In the genomic region with DNA sequence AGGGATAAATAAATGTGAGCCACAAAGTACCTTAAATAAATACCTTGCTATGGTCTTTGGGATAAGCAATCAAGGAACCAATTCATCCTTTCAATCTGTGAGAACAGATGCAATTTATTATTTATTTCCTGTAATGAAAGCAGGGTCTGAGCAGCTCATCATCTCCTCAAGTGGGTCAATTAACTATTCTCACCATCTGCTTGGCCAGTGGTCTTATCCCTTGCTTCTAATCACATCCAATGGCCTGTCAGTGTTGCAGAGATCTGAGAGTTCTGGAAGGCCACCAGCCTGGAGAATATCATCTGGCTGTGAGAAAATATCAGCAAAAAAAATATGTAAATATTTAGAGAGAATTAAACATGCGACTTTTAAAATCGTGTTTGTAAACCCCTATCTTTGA, we compare ENCODE assay signal across 11 mouse cellular contexts.
"Had no signal": no experiment of that assay in that cellular context is flagged by ENCODE, and none has a peak within 500 bp of the region (broad histone marks: within the 10 kb centered on the region; RNA-seq: fewer than 3 reads in every experiment).

No protein-coding gene starts in this region.

- DNase-seq: gastrocnemius, postnatal 14 days; gastrocnemius, postnatal 36 days; heart, adult 11 months; heart, adult 2 months; heart, postnatal 4 days; kidney, adult 18-20 months; kidney, adult 8-10 months; kidney, postnatal 10 days; kidney, postnatal 25 days; kidney, postnatal 4 days; liver had no signal
